Mouse (Mus musculus): ENCODE data around the gene Speer3. TPM values are rescaled to one million over a fixed set of nuclear protein-coding genes. Genes with fewer than 3 reads are reported as not detected.
"Not testable (repeated sequence)": the region's sequence is repeated elsewhere in the genome, so short reads cannot be mapped to it uniquely, and the experiment has no call there.

Speer3 gene
- polyA plus RNA-seq (2014; fragmentation: Nextera tagmentation; extraction: Ambion mirVana), result not detected in 2 replicates

- Histone ChIP-seq H3K4me3 (ENCODE audit: low read depth, low read length) (no peak within 1 kb of the TSS), H3K9me3 (ENCODE audit: control insufficient read depth, low read length) (no peaks in the 10 kb centered on the region), H3K27me3 (ENCODE audit: control insufficient read depth, insufficient read depth, low read length) (no peaks in the 10 kb centered on the region), H3K27ac (replicated peaks; ENCODE audit: low read depth, low read length) (no peak within 1 kb of the TSS), H3K36me3 (ENCODE audit: control insufficient read depth, insufficient read depth, low read length) (no peaks in the 10 kb centered on the region), H3K4me1 (ENCODE audit: control insufficient read depth, insufficient read depth, low read length) (no peaks in the 10 kb centered on the region), H3K9ac (ENCODE audit: low read length) (no peak within 1 kb of the TSS), H3K4me2 (ENCODE audit: low read depth, severe bottlenecking) (no peak within 1 kb of the TSS)
- ATAC-seq (ENCODE audit: insufficient number of reproducible peaks, low FRiP score, low TSS enrichment, low read depth), result no peak
- 91% methylated on average over 1 of the region's 1 CpGs for WGBS
- no peak for DNase-seq (ENCODE audit: low spot score)
Observed at GRCm38 (mm10) chr5:13791319-13791718, at the start of gene Speer3. Gene Speer3, plus strand, starts transcription at chr5:13791619.

- not testable (repeated sequence) for DNase-seq (ENCODE audit: low spot score); H3K4me2 ChIP-seq (ENCODE audit: low read depth, severe bottlenecking); H3K9ac ChIP-seq (ENCODE audit: low read length); H3K27me3 ChIP-seq (ENCODE audit: control insufficient read depth, insufficient read depth, low read length); ATAC-seq (ENCODE audit: insufficient number of reproducible peaks, low FRiP score, low TSS enrichment, low read depth); H3K4me3 ChIP-seq (ENCODE audit: low read depth, low read length); H3K36me3 ChIP-seq (ENCODE audit: control insufficient read depth, insufficient read depth, low read length); H3K4me1 ChIP-seq (ENCODE audit: control insufficient read depth, insufficient read depth, low read length); H3K27ac ChIP-seq (replicated peaks; ENCODE audit: low read depth, low read length); H3K9me3 ChIP-seq (ENCODE audit: control insufficient read depth, low read length)
- WGBS, result 66% methylated on average over 2 of the region's 2 CpGs
Observed at GRCm38 (mm10) chr5:13810496-13810895, 19.1 kb downstream of the Speer3 start.

- H3K36me3 ChIP-seq (ENCODE audit: control insufficient read depth, insufficient read depth, low read length), result no peaks in the 10 kb centered on the region
- ATAC-seq (ENCODE audit: insufficient number of reproducible peaks, low FRiP score, low TSS enrichment, low read depth) (no peak), DNase-seq (ENCODE audit: low spot score) (no peak)
- H3K4me1 ChIP-seq (ENCODE audit: control insufficient read depth, insufficient read depth, low read length), result no peaks in the 10 kb centered on the region
- no peak overlapping the region for H3K4me2 ChIP-seq (ENCODE audit: low read depth, severe bottlenecking)
- H3K9ac ChIP-seq (ENCODE audit: low read length), result no peak overlapping the region
- no peak overlapping the region for H3K4me3 ChIP-seq (ENCODE audit: low read depth, low read length)
- no peaks in the 10 kb centered on the region for H3K9me3 ChIP-seq (ENCODE audit: control insufficient read depth, low read length)
- no peak overlapping the region for H3K27ac ChIP-seq (replicated peaks; ENCODE audit: low read depth, low read length)
- H3K27me3 ChIP-seq (ENCODE audit: control insufficient read depth, insufficient read depth, low read length), result no peaks in the 10 kb centered on the region
Observed at GRCm38 (mm10) chr5:13825108-13825507, 33.7 kb downstream of the Speer3 start.

GRCm38 (mm10) chr5:13826708-13827107 is 35.3 kb downstream of the Speer3 start:
- Histone ChIP-seq H3K4me2 (ENCODE audit: low read depth, severe bottlenecking) (no peak overlapping the region), H3K4me1 (ENCODE audit: control insufficient read depth, insufficient read depth, low read length) (no peaks in the 10 kb centered on the region), H3K27me3 (ENCODE audit: control insufficient read depth, insufficient read depth, low read length) (no peaks in the 10 kb centered on the region), H3K27ac (replicated peaks; ENCODE audit: low read depth, low read length) (no peak overlapping the region), H3K9me3 (ENCODE audit: control insufficient read depth, low read length) (no peaks in the 10 kb centered on the region), H3K36me3 (ENCODE audit: control insufficient read depth, insufficient read depth, low read length) (no peaks in the 10 kb centered on the region), H3K4me3 (ENCODE audit: low read depth, low read length) (no peak overlapping the region), H3K9ac (ENCODE audit: low read length) (no peak overlapping the region)
- ATAC-seq (ENCODE audit: insufficient number of reproducible peaks, low FRiP score, low TSS enrichment, low read depth), result no peak
- DNase-seq (ENCODE audit: low spot score), result no peak

- Histone ChIP-seq H3K9me3 (ENCODE audit: control insufficient read depth, low read length) (no peaks in the 10 kb centered on the region), H3K36me3 (ENCODE audit: control insufficient read depth, insufficient read depth, low read length) (no peaks in the 10 kb centered on the region), H3K9ac (ENCODE audit: low read length) (no peak overlapping the region), H3K4me3 (ENCODE audit: low read depth, low read length) (no peak overlapping the region), H3K27me3 (ENCODE audit: control insufficient read depth, insufficient read depth, low read length) (no peaks in the 10 kb centered on the region), H3K27ac (replicated peaks; ENCODE audit: low read depth, low read length) (no peak overlapping the region), H3K4me2 (ENCODE audit: low read depth, severe bottlenecking) (no peak overlapping the region), H3K4me1 (ENCODE audit: control insufficient read depth, insufficient read depth, low read length) (no peaks in the 10 kb centered on the region)
- ATAC-seq (ENCODE audit: insufficient number of reproducible peaks, low FRiP score, low TSS enrichment, low read depth) (no peak), DNase-seq (ENCODE audit: low spot score) (no peak)
Observed at GRCm38 (mm10) chr5:13844317-13844716, 52.9 kb downstream of the Speer3 start.

Other genes with a start within 250 kb of the Speer3 start
- 0.36 and 0.65 TPM in 2 replicates for gene Sema3e, start 233.7 kb downstream of the Speer3 start, polyA plus RNA-seq (2014; fragmentation: Nextera tagmentation; extraction: Ambion mirVana)